In the genomic region with DNA sequence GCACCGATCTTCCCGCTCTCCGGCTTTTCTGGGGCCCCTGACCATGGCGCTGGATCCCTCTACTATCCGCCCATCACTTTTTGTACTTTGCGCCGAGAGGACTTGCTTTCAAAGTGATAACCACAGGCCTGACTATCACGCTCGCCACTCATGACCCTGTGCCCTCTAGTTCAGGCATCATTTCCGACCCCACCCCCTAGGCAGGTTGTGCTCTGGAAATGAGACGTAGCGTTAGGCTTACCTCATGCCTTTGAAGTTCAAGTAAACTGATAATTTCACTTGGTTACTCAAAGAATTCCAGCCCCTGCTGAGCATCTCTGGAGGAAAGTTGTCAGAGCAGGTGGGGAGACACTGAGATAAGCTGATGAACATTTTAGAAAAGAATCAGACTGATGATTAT, we compare ENCODE assay signal across 8 mouse cellular contexts. TPM values are rescaled to one million over a fixed set of nuclear protein-coding genes. Genes with fewer than 3 reads are reported as not detected.
DNase-seq lines count a peak whose midpoint lies in the region; ATAC-seq and TF ChIP-seq lines count a peak whose summit lies in the region.

No protein-coding gene starts in this region.

- peak overlapping the region; percentile 90 for H3K4me2 ChIP-seq in CH12.LX (ENCODE audit: insufficient read depth, low read depth, poor library complexity, severe bottlenecking)
- H3K4me2 ChIP-seq in heart, postnatal 0 days (ENCODE audit: low read depth, low read length), result peak overlapping the region; percentile 84
- H3K4me2 ChIP-seq in limb, embryonic 13.5 days (replicated peaks), result peak overlapping the region; percentile 89

- peaks cover 6 to 25% of the 10 kb centered on the region in 2 experiments; a peak in 3 of 4 replicates for H3K4me1 ChIP-seq in CH12.LX (ENCODE audit: control insufficient read depth in 1 of 2, insufficient read depth in 2 of 2)
- H3K4me1 ChIP-seq in heart, postnatal 0 days (ENCODE audit: control insufficient read depth, insufficient read depth), result peaks cover 8% of the 10 kb centered on the region; the same call in 1 of the 2 replicates
- H3K4me1 ChIP-seq in limb, embryonic 13.5 days, result peaks cover 15% of the 10 kb centered on the region

- dilution Hi-C loops in CH12.LX (cut with MboI; ENCODE audit: extremely low pct_ligation_motif_present, extremely low pct_unique_long_range_greater_than_20kb, low sequenced_read_pairs), result no loop called here

- no peaks in the 10 kb centered on the region for H3K79me2 ChIP-seq in CH12.LX (replicated peaks; ENCODE audit: control insufficient read depth, extremely low read depth, insufficient read depth, poor library complexity, severe bottlenecking)

- no peak for TF ChIP-seq POLR2A in CH12.LX (IDR thresholded peaks at IDR 0.05; ENCODE audit: low read depth, low read length)

- 2% methylated on average over 12 of the region's 12 CpGs for WGBS in heart, postnatal 0 days
- WGBS in limb, embryonic 13.5 days, result 3% methylated on average over 12 of the region's 12 CpGs

- H3K36me3 ChIP-seq in CH12.LX (replicated peaks in 1 of 2; ENCODE audit: control insufficient read depth in 1 of 2, insufficient read depth in 1 of 2, low read length in 1 of 2), result peaks cover 0 to 7% of the 10 kb centered on the region in 2 experiments
- H3K36me3 ChIP-seq in heart, postnatal 0 days (replicated peaks; ENCODE audit: control insufficient read depth, insufficient read depth, low read length), result peaks cover 7% of the 10 kb centered on the region; the same call in 1 of the 2 replicates
- H3K36me3 ChIP-seq in limb, embryonic 13.5 days, result peaks cover 12% of the 10 kb centered on the region; the same call in 1 of the 2 replicates

- TF ChIP-seq RAD21 in CH12.LX (IDR thresholded peaks at IDR 0.05; ENCODE audit: low read depth, low read length), result no peak

- no peak for TF ChIP-seq CTCF in CH12.LX (conservative IDR thresholded peaks at IDR 0.05 in 1 of 2, IDR thresholded peaks at IDR 0.05 in 1 of 2; ENCODE audit: low read depth in 2 of 2, low read length in 2 of 2)
- no peak for TF ChIP-seq CTCF in heart, postnatal 0 days (IDR thresholded peaks at IDR 0.05; ENCODE audit: low read depth)

- TF ChIP-seq EP300 in CH12.LX (IDR thresholded peaks at IDR 0.05; ENCODE audit: low read length), result no peak
- no peak for TF ChIP-seq EP300 in heart, postnatal 0 days (IDR thresholded peaks at IDR 0.05; ENCODE audit: low read depth)

- no peak for ATAC-seq in heart, postnatal 0 days (ENCODE audit: insufficient read depth, low read depth)
- no peak for ATAC-seq in limb, embryonic 13.5 days (ENCODE audit: low FRiP score, low read depth)

- H3K9me3 ChIP-seq in CH12.LX (replicated peaks; ENCODE audit: low read length), result no peaks in the 10 kb centered on the region
- no peaks in the 10 kb centered on the region for H3K9me3 ChIP-seq in heart, postnatal 0 days (replicated peaks; ENCODE audit: control insufficient read depth, low read length)
- H3K9me3 ChIP-seq in limb, embryonic 13.5 days, result no peaks in the 10 kb centered on the region

- peak overlapping the region; percentile 70 to 91 (median 79) for H3K4me3 ChIP-seq in CH12.LX (replicated peaks in 1 of 3; ENCODE audit: low read depth in 2 of 3, low read length in 2 of 3, poor library complexity in 1 of 3)
- peak overlapping the region; percentile 67 for H3K4me3 ChIP-seq in heart, postnatal 0 days (ENCODE audit: low read depth, low read length)
- H3K4me3 ChIP-seq in limb, embryonic 13.5 days, result peak overlapping the region; percentile 72

- peak overlapping the region; percentile 68 for H3K9ac ChIP-seq in CH12.LX (ENCODE audit: insufficient read depth, low read depth)
- peak overlapping the region; percentile 62 for H3K9ac ChIP-seq in heart, postnatal 0 days (replicated peaks; ENCODE audit: low read depth, low read length)
- H3K9ac ChIP-seq in limb, embryonic 13.5 days, result peak overlapping the region; percentile 70

- in situ Hi-C loops in CH12.LX (cut with MboI; ENCODE audit: low pct_ligation_motif_present, low pct_unique_long_range_greater_than_20kb, low sequenced_read_pairs), result no loop called here

- no peak overlapping the region for H3K27ac ChIP-seq in CH12.LX (ENCODE audit: insufficient read depth, low read depth)
- no peak overlapping the region for H3K27ac ChIP-seq in heart, postnatal 0 days (ENCODE audit: low read depth)
- no peak overlapping the region for H3K27ac ChIP-seq in limb, embryonic 13.5 days

- peak; percentile 44 for DNase-seq in CH12.LX (ENCODE audit: extremely low read depth)
- DNase-seq in T-cell, adult 2 months (ENCODE audit: low spot score), result peak; percentile 68
- no peak for DNase-seq in heart, postnatal 0 days (ENCODE audit: low spot score)
- DNase-seq in naive thymus-derived CD4-positive, alpha-beta T cell, adult 2 months (ENCODE audit: low read depth), result peak; percentile 79
- DNase-seq in layer of hippocampus, adult 11-12 months (ENCODE audit: low spot score), result no peak
- no peak for DNase-seq in gastrocnemius, postnatal 25 days
- no peak for DNase-seq in layer of hippocampus, postnatal 10 days (ENCODE audit: low spot score in 2 of 2)

- H3K27me3 ChIP-seq in CH12.LX (replicated peaks), result peaks cover 2% of the 10 kb centered on the region
- H3K27me3 ChIP-seq in heart, postnatal 0 days (ENCODE audit: control insufficient read depth, insufficient read depth, low read length), result no peaks in the 10 kb centered on the region
- H3K27me3 ChIP-seq in limb, embryonic 13.5 days, result no peaks in the 10 kb centered on the region

TF ChIP-seq in CH12.LX, 34 proteins besides CTCF, POLR2A, EP300 and RAD21:
- TF ChIP-seq BHLHE40 (IDR thresholded peaks at IDR 0.05; ENCODE audit: low read depth, low read length) (peak; percentile 61), USF1 (IDR thresholded peaks at IDR 0.05; ENCODE audit: low read depth, low read length) (no peak), ETS1 (conservative IDR thresholded peaks at IDR 0.05; ENCODE audit: low read depth, low read length) (0 out of 2 replicates have a peak, but pooled peaks have one; percentile 13)

RNA-seq across cellular contexts. Expression of gene Shpk, which starts 0.6 kb away (rescaled TPM):
- 1.5 and 1.8 TPM in 2 replicates for total RNA-seq in CH12.LX (2012; rRNA removed)
- total RNA-seq in CH12.LX (2014; rRNA removed), result 1.3 and 1.4 TPM in 2 replicates
- 0.76 and 0.83 TPM in 2 replicates for polyA plus RNA-seq in CH12.LX (2012; ENCODE audit: insufficient read length, low read depth)
- total RNA-seq in heart, postnatal 0 days (2014; rRNA removed; ENCODE audit: low replicate concordance), result 0.08 and 1.9 TPM in 2 replicates
- 0.77 and 0.95 TPM in 2 replicates for polyA plus RNA-seq in heart, postnatal 0 days (2015; fragmentation: Nextera tagmentation; extraction: Ambion mirVana)
- 1.9 and 2.6 TPM in 2 replicates for polyA plus RNA-seq in limb, embryonic 13.5 days (2015; fragmentation: Nextera tagmentation; extraction: Ambion mirVana)
- 1 to 10 TPM in 1 of 2 experiments, under 1 TPM in 1; 0.59 to 1.0 TPM for total RNA-seq in gastrocnemius, postnatal 25 days (2021)
- 1 to 10 TPM; 2.7 to 2.8 TPM for total RNA-seq in layer of hippocampus, postnatal 10 days (2021)

RNA-seq across cellular contexts. Expression of gene Ctns, which starts 1.0 kb away (rescaled TPM):
- total RNA-seq in CH12.LX (2012; rRNA removed) (4.8 and 5.2 TPM in 2 replicates), CH12.LX (2014; rRNA removed) (5.8 and 5.9 TPM in 2 replicates)
- polyA plus RNA-seq in CH12.LX (2012; ENCODE audit: insufficient read length, low read depth), result 4.5 and 5.2 TPM in 2 replicates
- total RNA-seq in heart, postnatal 0 days (2014; rRNA removed; ENCODE audit: low replicate concordance), result 17.0 and 17.3 TPM in 2 replicates
- polyA plus RNA-seq in heart, postnatal 0 days (2015; fragmentation: Nextera tagmentation; extraction: Ambion mirVana), result 10.3 and 10.7 TPM in 2 replicates
- 26.0 and 26.3 TPM in 2 replicates for polyA plus RNA-seq in limb, embryonic 13.5 days (2015; fragmentation: Nextera tagmentation; extraction: Ambion mirVana)
- total RNA-seq in gastrocnemius, postnatal 25 days (2021), result 1 to 10 TPM; 5.6 to 7.4 TPM
- total RNA-seq in layer of hippocampus, postnatal 10 days (2021), result 10 to 100 TPM; 18.3 to 18.6 TPM

RNA-seq across cellular contexts. Expression of gene Tax1bp3, which starts 23.0 kb away (rescaled TPM):
- total RNA-seq in CH12.LX (2012; rRNA removed) (2.8 and 3.3 TPM in 2 replicates), CH12.LX (2014; rRNA removed) (2.5 and 2.6 TPM in 2 replicates)
- 3.3 and 3.5 TPM in 2 replicates for polyA plus RNA-seq in CH12.LX (2012; ENCODE audit: insufficient read length, low read depth)
- 103 and 144 TPM in 2 replicates for total RNA-seq in heart, postnatal 0 days (2014; rRNA removed; ENCODE audit: low replicate concordance)
- polyA plus RNA-seq in heart, postnatal 0 days (2015; fragmentation: Nextera tagmentation; extraction: Ambion mirVana), result 217 and 224 TPM in 2 replicates
- polyA plus RNA-seq in limb, embryonic 13.5 days (2015; fragmentation: Nextera tagmentation; extraction: Ambion mirVana), result 244 and 248 TPM in 2 replicates
- 10 to 100 TPM; 10.1 to 15.2 TPM for total RNA-seq in gastrocnemius, postnatal 25 days (2021)
- total RNA-seq in layer of hippocampus, postnatal 10 days (2021), result 10 to 100 TPM; 21.5 to 23.9 TPM

RNA-seq across cellular contexts. Expression of gene Emc6, which starts 23.0 kb away (rescaled TPM):
- total RNA-seq in CH12.LX (2012; rRNA removed) (123 and 124 TPM in 2 replicates), CH12.LX (2014; rRNA removed) (252 and 292 TPM in 2 replicates)
- 138 and 176 TPM in 2 replicates for polyA plus RNA-seq in CH12.LX (2012; ENCODE audit: insufficient read length, low read depth)
- 122 and 178 TPM in 2 replicates for total RNA-seq in heart, postnatal 0 days (2014; rRNA removed; ENCODE audit: low replicate concordance)
- polyA plus RNA-seq in heart, postnatal 0 days (2015; fragmentation: Nextera tagmentation; extraction: Ambion mirVana), result 123 and 132 TPM in 2 replicates
- 96.7 and 98.9 TPM in 2 replicates for polyA plus RNA-seq in limb, embryonic 13.5 days (2015; fragmentation: Nextera tagmentation; extraction: Ambion mirVana)
- 10 to 100 TPM; 77.8 to 87.8 TPM for total RNA-seq in gastrocnemius, postnatal 25 days (2021)
- total RNA-seq in layer of hippocampus, postnatal 10 days (2021), result 10 to 100 TPM; 69.1 to 79.6 TPM

RNA-seq across cellular contexts. Expression of gene Trpv1, which starts 34.2 kb away (rescaled TPM):
- total RNA-seq in CH12.LX (2012; rRNA removed) (0.04 and 0.08 TPM in 2 replicates), CH12.LX (2014; rRNA removed) (0.13 TPM in 1 of 2 replicates, not detected in the other)
- polyA plus RNA-seq in CH12.LX (2012; ENCODE audit: insufficient read length, low read depth), result not detected in 2 replicates
- 3.1 TPM in 1 of 2 replicates, not detected in the other for total RNA-seq in heart, postnatal 0 days (2014; rRNA removed; ENCODE audit: low replicate concordance)
- polyA plus RNA-seq in heart, postnatal 0 days (2015; fragmentation: Nextera tagmentation; extraction: Ambion mirVana), result 0.07 TPM in 1 of 2 replicates, not detected in the other
- 0.05 and 0.17 TPM in 2 replicates for polyA plus RNA-seq in limb, embryonic 13.5 days (2015; fragmentation: Nextera tagmentation; extraction: Ambion mirVana)
- under 1 TPM in 1 of 2 experiments, not detected in 1; 0.21 TPM for total RNA-seq in gastrocnemius, postnatal 25 days (2021)
- under 1 TPM; 0.09 to 0.25 TPM for total RNA-seq in layer of hippocampus, postnatal 10 days (2021)

Comparison
In these comparisons a context has a peak if more than half of its experiments do, and no peak if none do; other contexts are left out.
1. DNase-seq: peak in CH12.LX (single experiment), T-cell, adult 2 months (single experiment) and naive thymus-derived CD4-positive, alpha-beta T cell, adult 2 months (single experiment); none in heart, postnatal 0 days (single experiment), layer of hippocampus, adult 11-12 months (single experiment), gastrocnemius, postnatal 25 days (single experiment) and layer of hippocampus, postnatal 10 days (0 of 2).
2. Peak in every context shown above with its lines, with median percentiles within 50 percentile points of each other: H3K4me2 ChIP-seq, H3K4me3 ChIP-seq and H3K9ac ChIP-seq.